Mouse (Mus musculus): ENCODE results near the gene Wdr76.
"Not testable (repeated sequence)": the region's sequence is repeated elsewhere in the genome, so short reads cannot be mapped to it uniquely, and the experiment has no call there.

Gene Wdr76

DNA sequence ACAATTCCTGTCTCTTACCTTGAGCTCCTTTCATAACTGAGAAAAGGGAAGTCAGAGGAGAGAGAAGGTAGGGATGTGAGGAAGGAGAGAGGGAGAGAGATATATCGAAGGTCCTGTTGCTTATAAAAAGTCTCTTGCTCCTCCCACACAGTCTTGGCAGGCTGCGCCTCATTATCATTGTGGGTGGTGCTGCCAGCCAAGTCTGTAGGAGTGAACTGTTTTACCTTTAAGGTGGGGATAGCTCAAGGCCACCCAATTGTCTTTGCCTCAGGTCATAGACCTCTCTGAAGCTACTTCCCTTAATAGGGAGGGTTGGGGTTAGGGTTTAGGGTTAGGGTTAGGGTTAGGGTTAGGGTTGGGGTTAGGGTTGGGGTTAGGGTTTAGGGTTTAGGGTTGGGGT lies 15.5 kb downstream of the Wdr76 start:
- no peak for DNase-seq

DNA sequence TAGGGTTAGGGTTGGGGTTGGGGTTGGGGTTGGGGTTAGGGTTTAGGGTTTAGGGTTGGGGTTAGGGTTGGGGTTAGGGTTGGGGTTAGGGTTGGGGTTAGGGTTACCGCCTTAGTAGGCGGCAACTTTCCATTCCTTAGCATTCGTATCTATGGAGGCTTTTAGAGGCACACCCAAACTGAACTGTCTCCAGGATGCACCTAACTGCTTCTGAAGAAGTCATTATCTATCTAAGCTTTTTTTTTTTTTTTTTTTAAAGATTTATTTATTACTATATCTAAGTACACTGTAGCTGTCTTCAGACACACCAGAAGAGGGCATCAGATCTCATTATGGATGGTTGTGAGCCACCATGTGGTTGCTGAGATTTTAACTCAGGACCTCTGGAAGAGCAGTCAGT lies 16.3 kb downstream of the Wdr76 start:
- DNase-seq, result not testable (repeated sequence)

DNA sequence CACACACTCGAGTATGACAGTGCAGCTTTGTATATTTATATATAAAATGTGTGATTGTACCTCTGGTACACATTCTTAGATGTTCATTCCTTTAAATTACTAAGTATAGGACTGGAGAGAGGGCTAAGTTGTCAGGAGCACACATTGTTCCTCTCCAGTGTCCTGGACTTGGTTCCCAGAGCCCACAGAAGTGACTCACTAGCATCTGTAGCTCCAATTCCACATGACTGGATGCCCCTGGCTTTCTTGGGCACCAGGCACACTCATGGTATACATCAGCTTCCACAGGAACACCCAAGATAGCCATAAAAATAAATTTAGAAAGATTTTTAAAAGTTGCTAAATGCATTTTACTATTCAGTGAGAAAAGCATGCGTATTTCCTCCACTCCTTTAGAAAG lies 18.5 kb downstream of the Wdr76 start:
- DNase-seq, result no peak

- no peak for DNase-seq
Measured at GRCm38 (mm10) chr2:121544829-121545228, 38.3 kb downstream of the Wdr76 start.

DNA sequence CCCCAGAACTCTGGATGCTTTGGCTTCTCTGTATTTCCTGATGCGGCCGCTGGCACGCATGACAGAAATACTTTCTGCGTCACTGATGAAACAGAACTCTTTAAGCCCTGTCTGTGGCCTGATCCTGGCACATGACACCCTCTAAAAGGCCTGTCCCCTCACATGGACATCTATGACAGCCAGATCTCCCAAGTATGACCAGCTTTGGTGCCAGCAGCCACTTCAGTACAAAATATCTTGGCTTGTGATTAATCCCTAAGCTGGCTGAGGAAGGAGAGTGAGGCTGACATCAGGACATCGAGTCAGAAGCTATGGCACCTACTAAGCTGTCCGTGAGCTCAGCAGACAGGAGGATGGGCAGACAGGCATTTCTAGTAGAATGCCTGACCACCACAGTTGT lies 43.1 kb downstream of the Wdr76 start:
- DNase-seq, result no peak

DNA sequence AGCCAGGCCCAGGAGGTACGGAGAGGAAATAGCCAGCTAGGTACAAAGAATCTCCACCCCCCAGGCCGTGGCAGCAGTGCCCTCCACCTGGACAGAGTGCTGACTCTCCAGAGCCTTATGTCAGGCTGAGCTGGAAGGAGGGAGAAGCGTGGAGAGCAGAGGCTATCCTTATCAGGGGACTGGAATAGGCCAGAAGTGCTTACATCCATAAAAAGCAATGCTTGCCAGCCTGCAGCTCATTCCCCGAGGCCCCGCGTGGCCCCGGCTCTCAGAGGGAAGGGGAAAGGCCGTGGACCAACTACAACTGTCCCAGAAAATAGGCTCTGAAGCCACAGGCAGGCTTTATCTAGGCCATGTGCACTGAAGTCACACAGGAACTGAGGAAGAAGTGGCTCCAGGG lies 44.7 kb downstream of the Wdr76 start:
- DNase-seq, result peak in 1 of 2 experiments; percentile 24

- no peak for DNase-seq
Measured at GRCm38 (mm10) chr2:121563117-121563516, 56.6 kb downstream of the Wdr76 start.

DNA sequence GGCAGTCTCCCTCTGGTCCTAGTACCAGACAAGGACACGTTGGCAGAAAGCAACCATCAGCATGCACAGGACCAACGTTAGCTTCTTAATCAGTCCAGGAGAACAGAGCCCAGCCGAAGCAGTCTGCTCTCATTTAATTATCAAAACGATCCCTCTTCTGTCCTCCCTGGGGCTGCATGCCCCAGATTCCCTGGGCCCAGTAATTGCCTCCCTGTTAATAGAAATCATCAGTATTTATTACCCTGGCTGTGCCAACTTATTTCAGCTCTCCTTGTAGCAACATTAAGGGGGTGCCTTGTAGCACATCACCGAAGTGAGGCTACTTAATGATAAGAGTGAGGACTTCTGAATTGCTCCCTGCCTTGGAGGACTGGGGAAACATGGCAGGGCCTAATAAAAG lies 59.4 kb downstream of the Wdr76 start:
- DNase-seq, result no peak

- no peak for DNase-seq
Measured at GRCm38 (mm10) chr2:121570049-121570448, 63.5 kb downstream of the Wdr76 start.

DNA sequence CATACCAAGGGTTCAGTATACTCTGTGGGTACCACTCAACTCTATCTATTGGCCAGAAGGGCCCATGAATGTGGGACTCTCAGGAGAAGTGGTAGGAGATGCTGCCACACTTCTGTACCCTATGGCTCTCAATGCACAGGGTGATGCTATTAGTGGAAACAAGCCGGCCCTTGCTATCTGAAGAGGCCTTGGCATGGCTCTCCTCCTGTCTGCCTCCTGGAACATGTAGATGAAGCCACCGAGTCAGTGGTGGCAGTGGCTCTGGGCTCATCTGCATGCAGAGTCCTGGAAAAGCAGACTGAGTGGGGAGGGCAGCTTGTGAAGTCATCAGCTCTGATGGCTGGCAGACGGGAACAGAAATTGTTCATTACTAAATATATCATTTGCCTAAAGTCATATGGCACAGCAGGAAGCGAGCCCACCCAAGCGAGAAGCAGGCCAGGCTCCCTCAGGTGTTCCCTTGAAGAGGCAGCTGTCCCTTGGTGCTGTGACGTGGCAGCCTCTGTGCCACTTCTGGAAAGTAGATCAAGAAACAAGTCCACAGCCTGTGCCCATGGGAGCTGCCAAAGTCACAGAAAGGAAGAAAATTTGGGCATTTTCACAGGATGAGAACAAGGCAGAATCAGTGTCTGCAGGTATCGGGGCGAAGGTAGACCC lies 64.6 kb downstream of the Wdr76 start:
- no peak for DNase-seq

- peak; percentile 83 to 91 for DNase-seq
Measured at GRCm38 (mm10) chr2:121571780-121572179, 65.3 kb downstream of the Wdr76 start.

- no peak for DNase-seq
Measured at GRCm38 (mm10) chr2:121574066-121574630, 67.6 kb downstream of the Wdr76 start.

DNA sequence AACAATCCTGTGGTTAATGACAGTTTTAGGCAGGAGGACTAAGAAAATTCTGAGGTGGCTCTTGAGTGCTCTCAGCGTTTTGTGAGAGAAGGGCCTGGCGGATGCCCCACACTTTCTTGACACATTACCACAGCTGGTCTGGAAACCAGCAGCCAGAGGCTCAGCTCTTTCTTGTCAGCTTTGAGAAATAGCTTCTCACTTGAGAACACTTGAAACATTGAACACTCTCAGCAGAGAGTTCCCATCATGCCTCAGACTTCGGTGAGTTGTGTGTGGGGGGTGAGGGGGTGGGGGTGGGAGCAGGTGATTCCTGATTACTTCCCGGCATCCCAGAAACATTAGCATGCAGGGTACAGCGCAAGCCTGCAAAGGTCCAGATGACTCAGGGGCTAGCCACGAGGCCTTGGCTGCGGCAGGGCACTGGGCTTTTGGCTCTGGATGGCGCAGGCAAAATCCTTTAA lies 69.2 kb downstream of the Wdr76 start:
- no peak for DNase-seq

DNA sequence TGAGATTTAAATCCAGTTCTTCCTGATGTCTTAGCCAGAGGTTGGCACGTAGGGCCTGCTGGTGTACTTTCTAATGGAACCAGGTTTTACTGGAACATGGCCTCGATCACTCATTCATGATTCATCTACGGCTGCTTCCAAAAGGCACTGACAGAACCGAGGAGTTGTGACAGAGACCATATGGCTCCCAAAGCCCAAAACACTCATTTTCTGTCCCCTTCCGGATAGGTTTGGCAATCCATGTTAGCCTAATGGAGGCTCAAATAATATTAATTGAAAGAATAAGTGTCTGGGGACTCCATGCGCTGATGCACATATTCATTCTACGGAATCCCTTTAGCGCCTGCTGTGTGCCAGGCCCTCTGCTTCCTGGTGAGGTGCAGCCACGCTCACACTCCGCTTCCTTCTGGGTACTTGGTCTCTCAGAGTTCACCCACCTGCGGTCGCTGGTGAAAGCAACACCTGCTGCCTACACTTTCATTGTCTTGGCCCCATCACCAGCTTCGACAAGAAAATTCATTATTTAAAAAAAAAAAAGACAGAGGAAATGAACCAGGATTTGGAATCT lies 76.4 kb downstream of the Wdr76 start:
- peak; percentile 39 to 43 for DNase-seq

- DNase-seq, result peak; percentile 54 to 57
Measured at GRCm38 (mm10) chr2:121583468-121584116, 77.1 kb downstream of the Wdr76 start.

GRCm38 (mm10) chr2:121584705-121585104 lies 78.2 kb downstream of the Wdr76 start:
- no peak for DNase-seq

- peak; percentile 67 to 81 for DNase-seq
Measured at GRCm38 (mm10) chr2:121587523-121588308, 81.2 kb downstream of the Wdr76 start.

- DNase-seq, result peak in 1 of 2 experiments; percentile 47
Measured at GRCm38 (mm10) chr2:121588309-121588694, 81.8 kb downstream of the Wdr76 start.

GRCm38 (mm10) chr2:121594131-121594530 lies 87.6 kb downstream of the Wdr76 start:
- no peak for DNase-seq
